Mouse (Mus musculus) kidney, adult 2 months (tissue): ENCODE measurements around the gene Pard6b.

ENCODE experiments used
- CTCF ChIP-seq: fragments of 200-500 bp; conservative IDR thresholded peaks from 2 replicates; pipeline ENCODE4 v1.5.1; 2011; ENCODE audit warnings: low read depth, mild to moderate bottlenecking, control low read depth, low read length, moderate library complexity, mixed read lengths; ENCODE audit not compliant: insufficient read depth, insufficient read length
- POLR2A ChIP-seq: fragments of 200-500 bp; IDR thresholded peaks from one replicate; pipeline ENCODE4 v1.6.1; 2011; ENCODE audit warnings: low read depth, low read length, control low read depth

- TF ChIP-seq CTCF (no peak), POLR2A (no peak)
These were observed 22.2 kb upstream of the Pard6b start for GRCm38 (mm10) chr2:168058488-168059199.
